Mouse (Mus musculus) cortical plate, adult 2 months (tissue): ENCODE results near the gene Ppp1r16b. TPM values are rescaled to one million over a fixed set of nuclear protein-coding genes. Genes with fewer than 3 reads are reported as not detected.

Experiments used
- H3K27ac ChIP-seq: fragments of 200-500 bp; 2 replicates; pipeline ENCODE4 v1.5.1; 2012; ENCODE audit warnings: low read length, control low read depth, inconsistent platforms; ENCODE audit not compliant: insufficient read depth
- H3K4me1 ChIP-seq: fragments of 200-500 bp; 2 replicates; pipeline ENCODE4 v1.6.1; 2011; ENCODE audit warnings: low read length; ENCODE audit not compliant: control insufficient read depth, insufficient read depth
- H3K4me3 ChIP-seq: fragments of 200-500 bp; 2 replicates; pipeline ENCODE4 v1.5.1; 2011; ENCODE audit warnings: mild to moderate bottlenecking, low read length, control low read depth; ENCODE audit not compliant: insufficient read depth
- CTCF ChIP-seq: fragments of 200-500 bp; IDR thresholded peaks from 2 replicates; pipeline ENCODE4 v1.5.1; 2011; ENCODE audit warnings: mild to moderate bottlenecking, control low read depth, low read length; ENCODE audit not compliant: insufficient read depth; ENCODE audit errors: extremely low read depth
- POLR2A ChIP-seq: fragments of 200-500 bp; IDR thresholded peaks from 2 replicates; pipeline ENCODE4 v1.6.1; 2011; ENCODE audit warnings: mild to moderate bottlenecking, low read length, control low read depth; ENCODE audit not compliant: insufficient read depth; ENCODE audit errors: extremely low read depth
- polyA plus RNA-seq: library from polyadenylated mRNA; depleted of rRNA; stranded (reverse); fragments of >200 nt; gene quantifications from 2 replicates; pipeline ENCODE4 v1.2.3, GENCODE M21; 2012

Ppp1r16b gene
- polyA plus RNA-seq, 1 experiment, result 55.4 TPM

DNA sequence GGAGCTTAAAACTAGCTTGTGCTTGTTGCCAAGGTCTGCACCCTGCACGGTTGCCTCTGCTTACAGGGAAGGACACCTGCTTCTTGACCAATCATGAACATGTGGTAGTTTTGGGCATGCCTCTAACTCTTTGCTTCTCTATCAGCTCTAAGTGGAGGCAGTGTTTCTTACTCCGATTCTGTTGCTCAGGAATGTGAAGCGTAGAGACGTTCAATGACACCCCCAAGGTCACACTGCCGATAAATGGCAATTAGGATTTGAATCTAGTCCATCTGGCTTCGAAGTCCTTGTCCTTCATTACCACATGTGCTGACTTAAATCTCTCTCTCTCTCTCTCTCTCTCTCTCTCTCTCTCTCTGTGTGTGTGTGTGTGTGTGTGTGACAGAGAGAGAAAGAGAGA lies 8.9 kb downstream of the Ppp1r16b start:
- no peak overlapping the region for H3K27ac ChIP-seq

DNA sequence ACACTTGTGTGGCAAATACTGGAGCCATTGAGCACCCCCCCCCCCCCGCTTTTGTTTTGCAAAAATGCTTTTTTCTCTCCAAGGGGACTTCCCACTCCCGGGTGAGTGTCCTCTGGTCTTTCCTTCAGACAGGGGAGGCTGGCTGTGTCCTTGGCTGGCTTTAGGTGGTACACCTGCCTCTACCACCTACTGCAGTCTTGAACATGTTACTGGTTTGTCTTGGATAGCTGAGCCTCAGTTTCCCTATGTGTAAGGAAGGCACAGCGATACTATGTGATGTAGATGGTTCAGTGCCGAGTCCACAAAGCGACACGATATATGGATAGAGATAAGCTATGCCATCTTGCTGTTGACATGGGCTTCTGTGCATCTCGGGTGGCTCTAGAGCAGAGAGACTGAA lies 9.6 kb downstream of the Ppp1r16b start:
- Histone ChIP-seq H3K27ac (no peak overlapping the region), H3K4me1 (peaks cover 11% of the 10 kb centered on the region), H3K4me3 (no peak overlapping the region)
- TF ChIP-seq CTCF (no peak), POLR2A (no peak)

More for the DNA sequence above, 8.9 kb downstream of the Ppp1r16b start:
- Histone ChIP-seq H3K4me1 (peaks cover 15% of the 10 kb centered on the region), H3K4me3 (no peak overlapping the region)
- no peak for TF ChIP-seq CTCF
- TF ChIP-seq POLR2A, result no peak

DNA sequence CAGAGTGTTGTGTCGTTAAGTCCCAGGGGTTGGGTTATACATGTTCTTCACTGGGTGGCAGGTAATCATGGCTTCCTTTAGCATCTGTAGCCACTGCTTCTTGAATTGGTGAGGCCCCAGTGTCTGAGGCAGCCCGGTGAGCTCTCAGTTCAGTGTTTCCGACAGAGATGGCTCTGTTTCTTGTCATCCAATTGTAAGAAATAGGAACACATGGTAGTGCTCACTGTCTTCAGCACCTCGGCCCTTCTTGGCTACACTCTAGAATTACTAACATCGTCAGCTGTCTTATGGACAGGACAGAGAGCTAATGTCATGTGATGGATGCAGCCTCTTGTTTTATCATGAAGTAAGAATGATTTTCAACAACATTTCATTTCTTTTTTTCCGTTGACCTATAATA lies 10.0 kb downstream of the Ppp1r16b start:
- H3K4me3 ChIP-seq, result no peak overlapping the region
- no peak overlapping the region for H3K27ac ChIP-seq
- H3K4me1 ChIP-seq, result peaks cover 11% of the 10 kb centered on the region
- TF ChIP-seq POLR2A (no peak), CTCF (no peak)

DNA sequence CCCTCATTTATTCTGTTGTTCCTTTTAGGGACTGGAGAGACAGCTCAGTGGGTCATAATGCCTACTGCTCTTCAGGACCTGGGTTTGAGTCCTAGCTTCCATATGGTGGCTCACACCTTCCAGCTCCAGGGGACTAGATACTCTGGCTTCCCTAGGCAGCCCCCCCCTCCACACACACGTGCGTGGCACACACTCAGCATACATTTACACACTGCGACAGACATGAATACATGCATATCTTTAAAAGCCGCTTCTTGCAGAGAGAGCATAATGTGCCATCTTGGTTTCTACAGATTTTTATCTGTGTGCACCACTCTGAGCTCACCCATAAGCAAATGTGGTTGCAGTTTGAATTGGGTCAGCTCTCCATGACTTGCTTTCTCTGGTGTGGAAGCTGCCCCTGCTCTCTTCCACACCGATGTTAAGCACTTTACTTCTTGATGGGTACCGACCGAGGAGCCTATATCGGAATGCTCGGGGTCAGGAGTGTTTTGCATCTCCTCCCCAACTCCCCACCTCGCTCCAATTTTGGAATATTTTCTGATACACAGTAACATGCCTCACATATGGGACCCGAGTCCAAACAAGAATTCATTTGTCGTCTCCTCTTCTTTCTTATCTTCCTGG lies 10.8 kb downstream of the Ppp1r16b start:
- no peak overlapping the region for H3K4me3 ChIP-seq
- H3K4me1 ChIP-seq, result peaks cover 9% of the 10 kb centered on the region
- TF ChIP-seq POLR2A (no peak), CTCF (no peak)
- H3K27ac ChIP-seq, result no peak overlapping the region

DNA sequence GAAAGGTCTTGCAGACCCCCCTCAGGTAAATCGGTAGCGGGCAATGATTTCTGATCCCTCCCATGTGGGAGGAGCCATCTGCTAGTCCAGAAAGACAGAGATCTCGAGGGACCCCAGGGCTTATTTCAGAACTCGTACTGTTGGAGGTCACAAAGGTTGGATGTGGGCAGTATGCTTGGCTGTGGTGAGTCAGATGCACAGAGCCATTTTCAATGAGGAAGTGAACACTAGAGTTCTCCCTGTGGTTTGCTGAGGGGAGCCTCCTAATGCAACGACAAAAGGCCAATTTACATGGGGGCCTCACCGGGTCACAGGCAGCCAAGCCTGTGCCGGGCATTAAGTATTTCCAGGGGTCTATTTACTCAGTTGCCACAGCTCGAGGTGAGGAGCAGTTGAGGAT lies 12.7 kb downstream of the Ppp1r16b start:
- H3K27ac ChIP-seq, result no peak overlapping the region
- TF ChIP-seq POLR2A (no peak), CTCF (no peak)
- H3K4me3 ChIP-seq, result no peak overlapping the region
- peaks cover 15% of the 10 kb centered on the region for H3K4me1 ChIP-seq

DNA sequence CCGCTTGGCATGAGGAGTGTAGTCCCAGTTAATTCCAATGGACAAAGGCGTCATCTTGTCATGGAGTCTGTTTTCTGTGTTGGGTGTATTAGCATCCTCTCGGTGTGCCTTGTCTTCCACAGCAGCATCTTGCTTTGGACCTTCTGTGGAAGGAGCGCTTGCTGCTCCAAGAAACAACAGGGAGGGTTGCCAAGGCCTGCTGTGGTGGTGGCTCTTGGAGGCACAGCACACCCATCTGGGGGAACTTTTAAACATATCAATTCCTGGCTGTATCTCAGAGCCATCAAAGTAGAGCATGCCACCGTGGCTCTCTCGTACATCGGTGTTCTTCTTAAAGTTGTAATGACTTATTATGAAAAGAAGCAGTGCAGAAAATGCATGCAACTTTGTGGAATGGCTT lies 13.9 kb downstream of the Ppp1r16b start:
- peaks cover 14% of the 10 kb centered on the region for H3K4me1 ChIP-seq
- H3K27ac ChIP-seq, result no peak overlapping the region
- no peak for TF ChIP-seq CTCF
- TF ChIP-seq POLR2A, result no peak
- H3K4me3 ChIP-seq, result no peak overlapping the region

DNA sequence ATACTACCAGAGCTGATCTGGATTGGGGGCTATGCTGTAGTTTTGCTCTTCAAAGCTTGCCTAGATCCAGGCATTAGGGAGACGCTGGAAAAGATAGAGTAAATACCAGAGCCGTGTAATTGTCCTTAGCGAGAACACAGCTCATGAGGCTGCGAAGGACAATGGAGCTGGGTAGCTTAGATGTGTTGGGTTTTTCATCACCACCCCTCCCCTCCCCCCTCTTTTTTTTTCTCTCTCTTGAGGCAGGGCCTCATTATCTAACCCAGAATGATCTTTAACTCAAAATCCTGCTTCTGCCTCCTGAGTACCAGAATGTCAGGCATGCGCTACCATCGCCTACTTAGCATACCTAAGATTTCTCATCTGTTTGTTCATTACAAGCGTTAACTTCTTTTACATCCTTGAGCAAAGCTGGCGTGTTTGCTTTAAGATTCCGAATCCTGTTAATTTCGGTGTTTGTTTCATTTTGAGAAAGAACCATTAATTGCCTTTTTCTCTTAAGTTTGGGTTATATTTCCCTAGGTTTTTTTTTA lies 15.2 kb downstream of the Ppp1r16b start:
- no peak overlapping the region for H3K4me3 ChIP-seq
- no peak for TF ChIP-seq CTCF
- no peak for TF ChIP-seq POLR2A
- H3K27ac ChIP-seq, result no peak overlapping the region
- H3K4me1 ChIP-seq, result peaks cover 24% of the 10 kb centered on the region

DNA sequence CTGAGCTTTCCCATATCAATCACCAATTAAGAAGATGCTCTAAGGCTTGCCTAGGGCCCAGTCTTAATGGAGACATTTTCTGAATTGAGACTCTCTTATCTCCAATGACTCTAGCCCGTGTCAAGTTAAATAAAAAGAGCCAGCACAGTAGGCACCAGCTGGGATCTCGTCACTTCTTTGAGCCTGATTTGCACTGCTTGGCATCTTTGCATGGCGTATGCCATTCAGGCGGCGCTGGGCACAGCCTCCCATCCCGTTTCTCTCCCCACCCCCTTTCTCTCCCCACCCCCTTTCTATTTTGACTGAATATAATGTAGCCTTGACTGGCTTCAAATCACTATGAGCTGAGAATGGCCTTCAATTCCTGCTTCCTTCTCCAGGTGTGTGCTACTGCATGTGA lies 16.5 kb downstream of the Ppp1r16b start:
- Histone ChIP-seq H3K4me3 (no peak overlapping the region), H3K27ac (no peak overlapping the region), H3K4me1 (peaks cover 24% of the 10 kb centered on the region)
- TF ChIP-seq POLR2A, result no peak
- TF ChIP-seq CTCF, result no peak

DNA sequence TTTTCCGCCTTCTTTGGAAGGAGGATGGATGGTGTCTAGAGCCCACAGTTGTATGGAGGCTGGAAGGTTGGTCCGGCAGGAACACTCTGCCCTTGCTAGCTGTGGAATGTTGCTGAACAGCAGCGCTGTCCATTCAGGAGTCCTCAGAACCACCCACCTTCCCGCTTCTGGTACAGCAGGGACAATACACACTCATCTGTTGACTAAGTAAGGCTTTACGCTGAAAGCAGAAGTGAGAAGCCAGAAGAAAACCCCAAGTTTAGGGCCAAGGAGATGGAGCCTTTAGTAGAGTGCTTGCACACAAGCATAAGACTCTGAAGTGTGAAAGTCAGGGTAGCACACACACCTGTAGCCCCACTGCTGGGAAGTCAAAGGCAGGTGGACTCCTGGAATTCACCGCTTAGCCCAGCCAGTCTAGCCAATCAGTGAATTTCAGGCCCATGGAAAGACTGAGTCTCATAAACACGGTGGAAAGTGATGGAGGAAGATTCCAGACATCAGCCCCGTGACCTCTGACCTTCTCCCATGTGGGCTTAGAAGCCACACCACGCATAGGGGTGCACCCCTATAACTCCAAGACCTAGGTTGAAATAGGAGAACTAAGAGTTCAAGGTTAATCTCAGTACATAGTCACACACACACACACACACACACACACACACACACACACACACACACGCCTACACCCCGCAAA lies 17.3 kb downstream of the Ppp1r16b start:
- H3K4me3 ChIP-seq, result no peak overlapping the region
- no peak overlapping the region for H3K27ac ChIP-seq
- no peak for TF ChIP-seq POLR2A
- TF ChIP-seq CTCF, result no peak
- peaks cover 24% of the 10 kb centered on the region for H3K4me1 ChIP-seq

DNA sequence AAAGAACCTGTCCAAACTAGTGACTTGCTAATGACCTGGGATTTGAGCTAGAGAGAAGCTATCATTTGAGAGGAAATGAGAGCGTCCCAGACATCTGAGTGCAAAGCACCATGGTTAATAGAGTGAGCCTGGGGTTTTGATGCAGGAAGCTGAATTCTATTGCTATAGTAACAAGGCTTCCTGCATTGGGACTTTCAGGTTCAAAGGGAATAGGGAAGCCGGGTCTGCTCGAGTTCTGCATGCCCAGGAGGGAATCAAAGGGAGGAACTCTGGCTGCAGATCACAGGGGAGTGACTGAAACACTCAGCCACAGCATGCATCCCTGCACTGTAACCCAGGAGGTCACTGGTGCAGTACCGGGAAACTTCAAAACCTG lies 17.8 kb downstream of the Ppp1r16b start:
- H3K27ac ChIP-seq, result no peak overlapping the region; the same call in 1 of the 2 replicates
- peaks cover 26% of the 10 kb centered on the region for H3K4me1 ChIP-seq
- TF ChIP-seq POLR2A (no peak), CTCF (no peak)
- no peak overlapping the region for H3K4me3 ChIP-seq
